Mouse (Mus musculus) CD8-positive naive resting alpha-beta T cell, adult 2 months (primary cell): ENCODE measurements around the gene Vsig10l.

Experiments used
- DNase-seq, 2 experiments: peaks; one replicate each; pipeline ENCODE4 v3.0.0; 2022; ENCODE audit warnings: low read depth in 2 of 2, low spot score in 2 of 2

Vsig10l gene

GRCm38 (mm10) chr7:43518341-43518740 is 55.4 kb downstream of the Vsig10l start:
- no peak for DNase-seq
